Mouse (Mus musculus) MEL-GATA-1-ER (cell line): ENCODE data around the gene Pam16.
A peak's percentile ranks its signal among the peaks of the same experiment; 100 is the strongest.

Experiments
- DNase-seq: peaks from one replicate; pipeline ENCODE4 v3.0.0-alpha.2; 2012; ENCODE audit warnings: low read depth; ENCODE audit errors: extremely low read depth

The Pam16 gene

DNA sequence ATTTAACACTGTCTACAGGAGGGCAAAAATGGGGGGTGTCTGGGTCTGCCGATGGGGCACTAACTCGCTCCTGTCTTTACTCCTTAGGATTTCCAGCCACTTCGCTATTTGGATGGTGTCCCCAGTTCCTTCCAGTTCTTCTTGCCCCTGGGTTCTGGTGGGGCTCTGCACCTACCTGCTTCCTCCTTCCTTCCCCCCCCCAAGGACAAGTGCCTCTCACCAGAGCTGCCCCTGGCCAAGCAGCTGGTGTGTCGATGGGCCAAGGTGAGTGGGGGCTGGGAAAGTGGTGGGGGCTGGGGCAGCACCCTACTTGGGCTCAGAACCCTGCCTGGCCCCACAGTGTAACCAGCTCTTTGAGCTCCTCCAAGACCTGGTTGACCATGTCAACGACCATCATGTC, 13.6 kb downstream of the Pam16 start:
- no peak for DNase-seq

DNA sequence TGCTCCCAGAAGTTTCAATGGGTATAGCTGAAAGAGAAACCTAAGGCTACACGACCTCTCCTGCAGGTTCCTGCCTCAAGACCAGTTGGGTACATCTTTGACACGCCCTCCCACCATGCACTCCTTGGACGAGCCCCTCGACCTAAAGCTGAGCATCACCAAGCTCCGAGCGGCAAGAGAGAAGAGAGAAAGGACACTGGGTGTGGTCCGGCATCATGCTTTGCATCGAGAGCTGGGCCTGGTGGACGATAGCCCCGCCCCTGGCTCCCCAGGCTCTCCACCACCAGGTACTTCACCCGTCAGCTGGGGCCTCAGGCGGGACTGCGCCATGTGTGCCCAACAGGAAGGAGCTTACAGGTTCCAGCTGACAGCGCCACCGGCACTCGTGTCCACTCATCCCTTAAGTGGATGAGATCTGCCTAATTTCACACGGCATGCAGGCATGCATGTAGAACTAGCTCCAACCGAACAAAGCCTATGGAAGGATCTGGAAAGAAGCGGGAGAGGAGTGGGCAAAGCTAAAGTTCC, 16.2 kb downstream of the Pam16 start:
- DNase-seq: no peak

DNA sequence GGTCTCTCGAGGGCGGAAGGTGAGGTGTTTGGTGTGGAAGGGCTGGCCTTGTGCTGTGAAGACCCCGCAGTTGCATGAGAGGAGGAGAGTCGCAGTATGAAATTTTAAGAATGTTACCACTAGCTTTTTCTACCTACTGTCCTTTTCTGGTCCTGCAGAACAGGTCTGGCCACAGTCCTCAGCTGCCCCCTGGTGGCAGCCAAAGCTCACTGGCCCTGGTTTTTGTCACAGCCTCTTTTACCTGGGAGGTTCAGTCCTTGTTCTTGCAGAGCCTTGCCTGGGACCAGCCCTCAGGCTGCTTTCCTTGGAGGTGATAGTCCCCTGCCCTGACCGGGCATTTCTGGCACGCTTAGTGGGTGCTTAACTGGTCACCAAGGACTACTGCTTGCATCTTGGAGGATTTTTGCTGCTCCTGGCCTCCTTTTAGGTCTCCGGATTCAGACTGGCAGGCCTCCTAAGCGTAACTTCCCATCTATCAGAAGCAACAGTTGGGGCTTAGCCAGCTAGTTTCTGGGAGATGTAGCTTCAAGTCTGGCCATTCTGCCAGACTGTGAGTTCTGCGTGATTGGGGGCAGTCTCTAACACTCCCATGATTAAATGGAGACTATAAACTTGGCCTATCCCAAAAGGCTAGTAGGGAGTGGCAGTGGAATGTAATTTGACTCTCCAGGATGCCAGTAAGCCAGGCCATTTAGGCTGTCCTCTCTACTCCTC, 16.8 kb downstream of the Pam16 start:
- no peak for DNase-seq

DNA sequence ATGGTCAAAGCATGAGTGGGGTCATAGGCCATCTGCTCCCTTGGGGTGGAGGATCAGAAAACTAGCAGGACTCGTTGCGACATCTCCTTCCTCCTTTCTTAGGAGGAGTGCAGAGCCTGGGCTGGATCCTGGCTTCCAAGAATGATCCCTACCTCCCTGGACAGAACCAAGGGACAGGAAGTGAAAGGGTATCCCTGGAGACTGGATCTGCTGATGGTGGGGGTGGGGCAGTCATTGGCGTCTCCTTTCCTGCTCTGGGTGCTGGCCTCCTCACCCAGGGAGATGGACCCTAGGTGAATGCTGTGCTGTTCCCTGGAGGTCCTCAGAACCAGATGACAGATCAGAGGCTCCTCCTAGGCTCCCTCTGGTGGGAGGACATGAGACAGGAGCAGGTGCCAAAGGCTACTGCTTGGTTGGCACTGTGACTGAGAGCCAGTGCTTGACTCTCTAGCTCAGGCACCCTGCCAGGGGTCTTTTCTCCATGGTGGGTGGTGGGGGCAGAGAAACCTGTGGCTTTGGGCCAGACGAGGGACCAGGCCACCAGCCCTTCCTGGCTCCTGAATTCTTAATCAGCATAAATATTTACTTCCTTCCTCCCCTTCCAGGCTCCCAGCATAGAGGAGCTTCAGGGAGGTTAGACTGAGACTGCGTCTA, 18.2 kb downstream of the Pam16 start:
- DNase-seq: no peak

DNA sequence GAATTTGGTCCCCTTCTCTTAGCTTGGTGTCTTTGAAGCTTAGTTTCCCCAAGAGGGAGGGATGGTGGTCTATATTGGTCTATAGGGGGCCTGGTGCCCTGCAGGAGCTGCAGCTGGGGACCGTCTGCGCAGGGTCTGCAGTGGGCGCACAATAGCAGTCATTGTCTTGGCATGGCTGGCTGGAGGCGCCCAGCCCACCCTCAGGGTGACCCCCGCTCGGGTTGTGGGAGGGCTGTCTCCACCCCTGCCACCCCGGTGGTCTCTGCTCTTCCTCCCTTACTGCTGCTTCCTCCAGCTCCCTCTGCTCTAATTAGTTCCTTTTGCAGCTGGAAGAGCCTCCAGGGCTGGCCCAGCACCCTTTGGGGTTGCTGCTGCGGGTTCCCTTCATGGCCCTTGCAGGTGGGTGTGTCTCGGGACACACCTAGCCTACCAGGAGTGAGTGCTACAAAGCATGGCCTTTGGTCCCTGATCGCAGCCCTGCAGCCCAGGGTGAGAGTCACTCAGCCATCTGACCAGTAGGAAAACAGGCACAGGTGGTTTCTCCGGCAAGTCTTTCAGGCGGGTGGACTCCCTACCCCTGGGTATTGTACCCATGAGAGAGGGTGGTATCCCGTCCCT, 19.2 kb downstream of the Pam16 start:
- no peak for DNase-seq

DNA sequence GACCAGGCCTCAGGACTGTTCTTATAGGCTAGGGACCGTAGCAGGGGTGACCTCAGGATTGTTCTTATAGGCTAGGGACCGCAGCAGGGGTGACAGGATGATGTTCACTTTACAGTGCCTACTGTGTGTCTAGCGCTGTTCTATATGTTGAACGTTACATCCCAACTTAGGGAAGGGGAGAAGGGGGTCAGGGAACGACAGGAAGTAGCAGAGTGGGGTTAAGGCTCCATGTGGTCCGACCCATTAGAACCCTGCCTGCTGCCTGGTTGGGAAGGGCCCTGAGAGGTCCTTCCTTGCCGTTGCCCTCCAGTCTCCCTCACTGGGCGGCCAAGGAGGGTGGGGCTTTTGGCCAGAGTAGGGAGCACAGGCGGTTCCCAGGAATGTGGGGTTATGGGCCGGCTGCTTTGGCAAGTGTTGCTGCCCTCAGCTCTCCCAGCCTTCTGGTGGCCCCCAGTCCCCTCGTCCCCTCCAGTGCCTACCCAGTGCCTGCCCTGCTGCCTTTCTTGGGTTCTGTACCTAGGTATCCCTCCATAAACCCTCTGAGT, 20.4 kb downstream of the Pam16 start:
- no peak for DNase-seq

DNA sequence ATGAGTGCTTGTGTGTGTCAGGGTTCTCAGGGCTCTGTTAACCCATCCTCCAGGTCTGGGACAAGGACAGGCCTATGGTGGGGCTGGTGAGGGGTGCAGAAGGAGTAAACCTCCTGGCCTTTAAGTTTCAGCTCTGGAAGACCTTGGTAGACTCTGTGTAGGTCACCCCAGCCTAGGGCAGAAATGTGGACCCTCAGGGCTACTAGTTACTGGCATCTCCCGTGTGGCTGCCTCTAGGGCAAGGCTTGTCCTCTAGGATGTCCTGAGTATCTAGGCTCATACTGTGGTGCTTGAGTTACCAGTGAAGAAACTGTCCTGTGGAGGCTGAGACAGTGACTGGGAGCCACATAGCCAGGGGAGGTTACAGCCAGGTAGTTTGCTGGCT, 21.3 kb downstream of the Pam16 start:
- DNase-seq: no peak

DNA sequence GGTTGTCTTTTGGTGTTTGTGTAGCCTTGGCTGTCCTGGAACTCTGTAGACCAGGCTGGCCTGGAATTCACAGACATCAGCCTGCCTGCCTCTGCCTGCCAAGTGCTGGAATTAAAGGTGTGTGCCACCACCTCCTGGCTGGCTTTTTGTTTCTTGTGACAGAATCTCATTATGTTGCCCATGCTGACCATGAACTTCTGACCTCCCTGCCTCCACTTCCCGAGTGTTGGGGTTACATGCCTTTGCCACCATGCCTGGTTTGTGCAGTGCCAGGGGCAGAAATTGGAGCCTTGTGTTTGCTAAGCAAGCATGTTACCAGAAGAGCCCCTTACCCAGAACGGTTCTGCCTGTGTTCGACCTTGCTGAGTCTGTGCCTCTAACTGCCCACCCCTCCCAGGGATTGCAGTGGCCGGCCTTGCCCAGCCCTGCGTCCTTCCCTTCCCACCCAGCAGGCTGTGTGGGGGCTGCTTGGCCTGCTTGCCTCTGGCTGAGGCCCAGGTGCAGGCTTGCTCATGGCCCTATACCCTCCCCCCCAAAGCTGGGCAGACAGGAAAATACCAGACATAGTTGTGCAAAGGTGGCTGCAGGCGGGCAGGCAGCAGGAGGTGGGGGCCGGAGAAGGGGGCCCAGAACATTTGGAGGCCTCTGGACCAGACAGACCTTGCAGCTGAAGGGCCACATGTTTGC, 21.9 kb downstream of the Pam16 start:
- DNase-seq: no peak

DNA sequence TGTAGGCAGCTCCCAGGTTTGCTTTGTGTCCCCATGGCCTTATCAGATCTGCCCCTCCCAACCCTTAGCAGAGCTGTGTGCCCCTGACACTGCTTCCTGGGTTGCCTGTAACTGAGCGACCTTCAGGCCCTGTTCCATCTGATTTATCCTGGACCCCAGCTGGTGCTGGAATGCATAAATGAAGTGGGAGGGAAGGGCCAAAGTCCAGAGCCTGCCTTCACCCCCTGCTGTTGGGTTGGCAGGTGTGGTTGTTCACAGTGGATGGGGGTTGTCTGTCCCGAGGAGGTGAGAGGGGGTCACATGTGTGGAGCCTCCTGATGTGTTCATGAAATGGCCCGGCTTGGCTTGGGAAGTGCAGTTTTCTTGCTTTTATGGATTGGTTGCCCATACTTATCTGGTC, 22.6 kb downstream of the Pam16 start:
- no peak for DNase-seq

DNA sequence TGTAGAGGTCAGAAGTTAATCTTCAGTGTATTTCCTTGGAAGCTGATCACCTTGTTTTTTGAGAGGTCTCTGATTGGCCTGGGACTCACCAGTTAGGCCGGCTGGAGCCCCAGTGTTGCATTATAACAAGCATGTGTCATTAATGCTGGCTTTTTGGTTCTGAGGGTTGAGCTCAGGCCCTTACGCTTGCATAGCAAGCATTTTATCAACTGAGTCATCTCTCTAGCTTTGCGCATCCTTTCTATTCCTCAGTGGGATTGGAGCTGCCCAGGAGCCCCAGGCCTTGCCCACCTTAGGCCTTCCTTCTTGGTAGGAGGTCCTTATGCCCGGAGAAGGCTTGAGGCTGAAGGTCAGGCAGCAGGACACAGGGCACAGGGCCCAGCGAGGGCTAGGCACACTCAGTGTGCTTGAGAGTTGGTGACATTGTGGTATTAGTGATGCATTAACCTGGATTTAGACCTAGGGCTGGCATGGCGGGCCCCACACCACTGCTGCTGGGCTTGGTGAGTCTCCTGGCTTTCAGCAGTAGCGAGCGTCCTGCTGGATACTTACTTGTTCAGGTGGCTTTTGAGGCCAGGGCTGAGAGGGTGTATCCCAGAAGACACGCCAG, 24.0 kb downstream of the Pam16 start:
- no peak for DNase-seq

DNA sequence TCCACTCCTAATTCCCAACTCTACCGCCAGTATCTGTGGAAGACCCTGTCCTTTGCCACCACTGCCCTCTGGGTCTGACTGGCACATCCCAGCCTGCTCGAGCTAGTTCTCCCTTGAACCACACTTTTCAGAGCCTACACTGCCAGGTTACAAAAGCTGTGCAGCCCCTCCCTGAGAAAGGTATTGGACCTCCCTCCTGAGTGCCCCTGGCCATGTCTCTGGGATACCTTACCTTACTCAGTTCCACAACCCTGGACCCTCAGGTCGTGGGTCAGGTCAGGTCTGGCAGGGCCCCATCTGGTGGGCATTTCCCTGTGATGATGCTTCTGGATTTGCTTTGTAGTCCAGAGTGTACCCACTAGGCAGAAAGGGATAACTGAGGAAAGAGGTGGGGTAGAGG, 25.2 kb downstream of the Pam16 start:
- DNase-seq: no peak

DNA sequence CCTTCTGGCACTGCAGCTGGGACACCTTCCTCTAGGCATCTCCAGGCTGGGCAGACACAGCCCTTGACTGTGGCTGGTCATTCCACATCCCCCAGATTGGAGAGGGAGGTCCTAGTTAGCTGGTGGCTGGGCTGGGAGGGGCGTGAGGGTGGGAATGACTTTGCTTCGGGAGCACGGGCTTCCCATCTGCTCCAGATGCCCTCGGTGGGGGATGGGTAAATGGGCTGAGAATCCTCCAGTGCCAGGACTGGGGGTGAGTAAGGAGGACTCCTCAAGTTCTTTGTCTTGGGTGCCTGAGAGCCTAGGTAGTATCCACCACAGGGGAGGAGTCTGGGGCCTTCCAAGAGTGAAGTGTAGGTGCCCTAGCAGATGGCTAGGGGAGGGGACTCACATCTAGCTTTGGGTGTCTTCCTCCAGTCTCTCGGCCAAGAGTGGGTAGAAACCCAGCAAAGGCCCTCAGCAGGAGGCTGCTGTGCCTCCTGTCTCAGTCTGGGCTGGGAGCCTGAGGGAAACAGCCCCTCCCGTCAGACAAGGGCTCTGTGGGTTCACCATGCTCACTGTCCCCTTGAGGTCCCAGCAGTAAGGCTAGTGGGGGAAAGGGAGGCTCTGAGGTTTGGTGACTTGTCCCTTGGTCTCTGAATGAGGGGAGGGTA, 25.8 kb downstream of the Pam16 start:
- DNase-seq: no peak

DNA sequence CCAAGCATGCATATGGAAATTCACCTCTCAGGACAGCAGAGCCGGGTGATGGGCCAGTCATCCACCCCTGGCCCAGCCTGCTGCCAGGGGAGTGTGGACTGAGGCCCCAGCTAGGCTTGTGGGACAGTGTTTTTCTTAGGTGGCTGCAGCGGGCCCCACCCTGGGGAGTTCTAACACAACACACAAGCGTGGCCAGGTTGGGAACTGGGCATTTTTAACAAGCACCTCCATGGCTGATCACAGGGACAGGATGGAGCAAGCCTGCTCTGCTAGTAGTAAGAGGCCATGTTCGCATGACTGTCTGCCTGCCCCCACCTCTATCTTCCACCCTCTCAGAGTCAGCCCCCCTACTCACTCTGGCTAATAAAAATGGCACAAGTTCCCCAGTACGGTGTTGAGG, 26.7 kb downstream of the Pam16 start:
- no peak for DNase-seq

DNA sequence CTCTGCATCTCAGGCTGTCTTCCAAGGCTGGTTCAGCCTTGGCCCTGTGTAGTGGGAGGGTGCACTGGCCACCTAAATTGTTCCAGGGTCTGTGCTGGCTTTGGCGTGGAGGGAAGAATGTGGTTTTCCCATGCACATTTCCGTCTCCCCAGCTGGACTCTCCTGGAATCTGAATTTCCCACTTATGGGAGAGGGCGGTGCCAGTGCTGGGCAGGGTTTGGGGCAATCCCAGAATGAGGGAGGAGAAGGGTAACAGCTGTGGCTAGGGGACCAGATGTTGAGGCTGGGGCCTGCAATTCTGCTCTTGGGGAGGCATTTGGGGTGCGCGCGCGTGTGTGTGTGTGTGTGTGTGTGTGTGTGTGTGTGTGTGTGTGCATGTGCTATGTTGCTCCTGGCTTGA, 27.5 kb downstream of the Pam16 start:
- DNase-seq: no peak

DNA sequence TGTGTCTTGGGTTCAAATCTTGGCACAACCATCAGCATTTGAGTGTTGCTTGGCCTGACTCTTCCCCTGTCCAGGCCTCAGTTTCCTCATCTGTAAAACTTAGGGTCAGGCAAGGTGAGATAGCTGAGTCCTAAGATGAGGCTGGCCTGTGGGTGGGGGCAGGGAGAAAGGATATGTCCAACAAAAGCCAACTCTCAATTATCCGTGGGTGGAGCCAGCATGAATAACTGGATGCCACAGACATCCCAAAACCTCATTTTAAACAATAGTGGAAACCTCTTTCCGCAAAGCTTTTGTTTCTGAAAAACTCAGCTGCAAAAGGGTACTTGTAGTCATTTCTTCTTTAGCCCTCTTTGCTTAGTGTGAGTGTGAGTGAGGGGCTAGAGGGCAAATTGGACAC, 28.0 kb downstream of the Pam16 start:
- DNase-seq: no peak

DNA sequence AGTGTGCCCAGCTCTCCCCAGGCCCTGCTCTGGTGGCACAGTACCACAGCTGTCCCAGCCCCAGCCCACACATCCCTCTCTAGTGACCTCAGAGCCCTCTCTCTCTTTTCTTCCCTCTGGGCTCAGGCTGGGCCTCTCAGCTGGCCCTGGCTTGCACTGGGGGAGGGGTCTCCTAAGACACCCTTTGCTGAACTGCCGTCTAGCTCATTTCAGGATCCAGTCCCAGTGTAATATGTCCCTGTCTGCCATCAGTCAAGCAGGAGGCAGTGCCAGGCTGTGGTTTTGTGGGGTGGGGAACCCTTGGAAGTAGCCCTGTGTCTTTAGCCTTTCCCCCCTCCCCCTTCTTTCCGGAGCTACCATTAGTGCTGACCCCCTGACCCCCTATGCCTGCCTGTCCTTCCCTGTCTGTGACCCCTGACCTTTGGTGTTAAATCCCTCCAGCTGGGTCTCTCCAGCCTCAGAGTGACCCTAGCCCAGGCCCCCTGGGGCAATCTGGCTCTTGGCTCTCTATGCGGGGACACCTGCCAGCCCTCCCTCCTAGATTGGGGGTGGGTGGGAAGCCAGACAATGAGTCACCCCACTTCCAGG, 28.6 kb downstream of the Pam16 start:
- no peak for DNase-seq

DNA sequence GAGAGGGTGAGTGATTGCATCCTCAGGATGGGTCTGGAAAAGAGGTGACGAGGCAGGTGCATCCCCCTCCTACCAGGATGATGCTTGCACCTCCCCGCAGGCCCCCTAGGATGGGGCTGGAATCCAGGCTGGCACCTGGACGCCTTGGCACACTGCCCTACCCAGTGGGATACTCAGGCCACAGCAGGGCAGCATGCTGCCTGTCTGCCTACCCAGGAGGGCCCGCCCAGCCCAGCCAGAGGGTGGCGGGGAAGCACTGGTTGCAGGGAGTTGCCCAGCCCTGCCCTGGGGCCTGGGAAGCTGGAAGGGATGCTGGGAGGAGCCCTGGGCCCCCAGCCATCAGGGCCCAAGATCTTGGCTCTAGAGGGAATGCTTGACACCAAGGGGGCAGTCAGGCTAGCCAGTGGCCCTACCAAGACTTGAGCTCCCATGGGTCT, 29.2 kb downstream of the Pam16 start:
- DNase-seq: no peak

DNA sequence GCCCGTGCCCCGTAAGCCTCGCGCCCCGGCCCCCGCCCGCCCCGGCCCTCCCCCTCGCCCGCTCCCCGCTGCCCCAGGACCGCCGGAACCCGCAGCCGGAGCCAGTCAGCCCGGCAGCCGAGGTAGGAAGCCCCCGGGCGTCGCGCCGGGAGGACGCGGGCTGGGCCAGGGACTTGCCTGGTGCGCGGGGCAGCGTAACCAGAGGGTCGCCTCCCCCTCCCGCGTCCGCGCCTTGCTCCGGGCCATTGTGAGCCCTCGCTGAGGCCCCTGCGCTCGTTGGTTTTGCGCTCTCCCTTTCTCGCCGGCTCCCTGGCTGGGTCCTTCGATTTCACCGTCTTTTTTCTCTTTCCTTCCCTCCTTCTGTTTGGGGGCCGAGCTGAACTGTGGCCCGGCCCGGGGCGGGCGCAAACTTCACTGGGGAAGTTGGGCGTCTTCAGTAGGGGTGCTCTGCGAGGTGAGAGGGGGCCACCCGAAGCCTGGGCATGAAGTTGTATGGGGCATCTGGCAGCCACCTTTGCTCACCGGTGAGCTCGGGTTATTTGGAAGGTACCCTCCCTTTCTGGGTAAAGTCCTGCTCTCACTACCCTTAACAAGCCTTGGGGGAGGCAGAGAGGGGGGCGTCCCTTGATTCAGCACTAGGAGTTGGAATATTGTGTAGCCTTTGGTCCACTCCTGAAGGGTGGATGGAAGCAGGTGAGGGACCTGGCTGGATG, 29.8 kb downstream of the Pam16 start:
- no peak for DNase-seq

DNA sequence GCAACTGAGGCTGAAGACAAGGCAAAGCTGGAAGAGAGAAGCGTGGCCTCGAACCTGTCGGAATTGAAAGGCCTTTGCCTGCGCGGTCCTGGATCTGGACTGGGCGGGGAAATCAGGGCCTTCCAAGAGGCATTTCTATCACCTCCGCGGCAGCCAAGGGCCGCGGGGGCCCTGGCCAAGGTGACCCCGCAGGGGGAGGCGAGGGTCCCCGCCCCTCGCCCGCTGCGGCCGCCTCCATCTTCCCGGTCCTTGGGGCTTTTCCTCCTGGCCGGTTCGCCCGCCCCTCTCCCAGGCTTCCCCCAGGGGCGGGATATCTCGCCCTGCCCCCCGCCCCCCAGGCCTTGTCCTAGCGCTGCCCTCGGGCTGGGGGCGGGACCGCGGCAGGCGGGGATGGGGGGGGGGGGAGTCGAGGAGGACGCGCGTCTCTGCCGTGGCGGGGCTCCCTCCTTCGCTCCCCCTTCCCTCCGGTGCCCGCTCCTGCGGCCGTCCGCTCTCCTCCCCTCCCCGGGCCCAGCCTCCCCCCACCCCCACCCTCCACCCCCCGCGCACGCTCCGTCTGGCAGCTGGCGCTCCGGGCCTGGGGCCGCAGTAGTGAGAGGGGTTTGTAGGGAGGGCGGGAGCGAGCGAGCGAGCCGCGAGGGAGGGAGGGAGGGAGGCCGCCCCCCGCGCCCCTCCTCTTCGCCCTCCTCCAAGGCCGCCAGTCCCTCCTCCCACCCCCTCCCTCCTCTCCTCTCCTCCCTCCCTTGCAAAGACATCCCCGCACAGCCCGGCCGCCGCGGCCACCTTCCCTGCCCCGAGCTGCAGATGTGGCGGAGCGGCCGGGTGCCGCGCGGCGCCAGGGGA, 30.6 kb downstream of the Pam16 start, which contains the start of gene Glis2:
Gene Glis2 (plus strand): TSS at position 743 of the 843 bp plus-strand sequence.
- DNase-seq: peak; percentile 24
